Mouse (Mus musculus): ENCODE results near the gene Dtd1.

Gene Dtd1

DNA sequence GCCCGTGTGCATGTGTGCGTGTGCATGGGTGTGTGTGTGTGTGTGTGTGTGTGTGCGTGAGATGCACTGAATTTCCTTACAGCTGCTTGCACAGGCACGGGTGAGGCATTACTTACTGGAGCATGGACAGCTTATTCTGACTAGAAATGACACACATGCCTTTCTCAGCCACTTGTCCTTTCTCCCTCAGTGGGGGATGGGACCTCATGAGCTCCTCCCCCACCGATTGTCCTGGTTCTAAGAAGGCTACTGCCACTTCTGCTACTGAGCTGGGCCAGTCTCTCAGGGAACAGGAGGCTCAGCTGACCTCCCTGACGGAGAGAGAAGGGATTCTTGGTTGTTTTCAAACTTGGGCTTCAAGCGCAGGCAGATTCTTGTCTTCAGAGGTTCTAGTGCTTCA lies 40.4 kb downstream of the Dtd1 start:
- DNase-seq (ENCODE audit: low spot score) = no peak

- no peak for DNase-seq (ENCODE audit: low spot score)
Measured at GRCm38 (mm10) chr2:144641991-144642390, 42.3 kb downstream of the Dtd1 start.

DNA sequence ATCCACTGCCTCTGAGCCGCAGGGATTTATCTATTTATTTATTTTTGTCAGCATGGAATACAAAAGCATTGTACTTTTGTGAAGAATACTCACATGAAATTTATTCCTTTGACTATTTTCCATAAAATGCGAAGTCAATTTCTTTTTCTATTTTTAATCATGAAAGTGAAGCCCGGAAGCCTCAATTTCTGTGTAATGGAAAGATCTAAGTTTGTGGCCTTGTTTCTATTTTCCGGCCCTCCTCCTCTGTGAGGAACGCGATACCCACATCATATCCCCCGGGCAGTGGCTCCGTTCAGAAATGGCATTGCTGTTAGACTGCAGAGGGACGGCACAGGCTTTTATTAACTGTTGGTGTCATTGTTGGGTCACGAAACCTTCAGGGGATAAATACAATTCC lies 46.7 kb downstream of the Dtd1 start:
- DNase-seq (ENCODE audit: low spot score) = no peak

DNA sequence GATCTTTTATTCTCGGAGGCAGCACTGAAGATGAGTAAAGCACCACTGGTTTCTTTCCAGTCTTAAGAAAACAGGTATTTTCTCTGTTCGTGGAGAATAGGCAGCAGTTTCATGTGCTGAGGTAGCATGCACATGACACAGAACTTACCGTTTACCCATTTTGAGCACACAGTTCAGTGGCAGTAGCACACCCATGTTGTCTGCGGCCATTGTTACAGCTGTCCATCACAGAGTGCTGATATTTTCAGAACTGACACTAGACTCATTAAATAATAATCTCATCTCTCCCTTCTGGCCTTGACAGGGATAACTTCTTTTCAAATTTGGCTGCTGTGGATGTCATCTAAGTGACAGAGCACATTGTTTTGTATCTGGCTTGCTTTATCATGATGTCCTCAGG lies 47.5 kb downstream of the Dtd1 start:
- no peak for DNase-seq (ENCODE audit: low spot score)

GRCm38 (mm10) chr2:144649960-144650359 lies 50.3 kb downstream of the Dtd1 start:
- DNase-seq (ENCODE audit: low spot score) = no peak

- no peak for DNase-seq (ENCODE audit: low spot score)
Measured at GRCm38 (mm10) chr2:144652841-144653240, 53.1 kb downstream of the Dtd1 start.

DNA sequence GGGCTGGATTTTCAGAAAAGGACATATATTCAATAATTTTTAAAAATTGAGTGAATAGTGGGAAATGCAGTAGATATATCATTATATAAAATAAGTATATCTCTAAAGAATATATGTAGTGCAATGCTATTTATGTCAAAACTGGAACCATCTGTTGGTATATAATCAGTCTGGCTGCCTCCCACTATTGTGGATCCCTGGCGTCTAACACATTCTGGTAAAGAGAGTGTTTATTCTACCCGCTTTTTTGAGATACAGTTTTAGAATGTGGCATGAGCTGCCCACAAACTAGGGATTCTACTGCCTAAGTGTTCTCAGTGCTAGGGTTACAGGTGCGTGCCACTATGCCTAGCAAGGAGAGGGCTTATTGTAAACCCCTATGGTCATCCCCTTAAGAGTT lies 55.6 kb downstream of the Dtd1 start:
- DNase-seq (ENCODE audit: low spot score) = no peak

DNA sequence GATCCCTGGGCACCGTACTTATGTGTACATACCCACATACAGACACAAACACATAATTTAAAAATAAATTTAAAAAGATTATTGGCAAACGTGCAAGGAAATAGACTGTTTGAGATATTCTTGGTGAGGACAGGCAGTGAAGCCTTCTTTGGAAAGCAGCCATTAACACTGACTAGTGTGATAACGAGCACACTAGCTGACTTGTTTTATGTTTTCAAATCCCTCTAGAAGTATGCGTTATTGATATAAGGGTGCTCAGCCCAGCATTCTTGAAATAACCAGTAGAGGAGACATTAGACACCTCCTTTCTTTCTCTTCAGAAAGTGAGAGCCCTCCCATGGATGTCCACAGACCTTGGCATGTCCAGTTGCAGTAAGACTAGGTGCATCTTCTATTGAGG lies 68.8 kb downstream of the Dtd1 start:
- no peak for DNase-seq (ENCODE audit: low spot score)

- no peak for DNase-seq (ENCODE audit: low spot score)
Measured at GRCm38 (mm10) chr2:144670289-144670930, 70.7 kb downstream of the Dtd1 start.

GRCm38 (mm10) chr2:144672397-144672796 lies 72.7 kb downstream of the Dtd1 start:
- no peak for DNase-seq (ENCODE audit: low spot score)

DNA sequence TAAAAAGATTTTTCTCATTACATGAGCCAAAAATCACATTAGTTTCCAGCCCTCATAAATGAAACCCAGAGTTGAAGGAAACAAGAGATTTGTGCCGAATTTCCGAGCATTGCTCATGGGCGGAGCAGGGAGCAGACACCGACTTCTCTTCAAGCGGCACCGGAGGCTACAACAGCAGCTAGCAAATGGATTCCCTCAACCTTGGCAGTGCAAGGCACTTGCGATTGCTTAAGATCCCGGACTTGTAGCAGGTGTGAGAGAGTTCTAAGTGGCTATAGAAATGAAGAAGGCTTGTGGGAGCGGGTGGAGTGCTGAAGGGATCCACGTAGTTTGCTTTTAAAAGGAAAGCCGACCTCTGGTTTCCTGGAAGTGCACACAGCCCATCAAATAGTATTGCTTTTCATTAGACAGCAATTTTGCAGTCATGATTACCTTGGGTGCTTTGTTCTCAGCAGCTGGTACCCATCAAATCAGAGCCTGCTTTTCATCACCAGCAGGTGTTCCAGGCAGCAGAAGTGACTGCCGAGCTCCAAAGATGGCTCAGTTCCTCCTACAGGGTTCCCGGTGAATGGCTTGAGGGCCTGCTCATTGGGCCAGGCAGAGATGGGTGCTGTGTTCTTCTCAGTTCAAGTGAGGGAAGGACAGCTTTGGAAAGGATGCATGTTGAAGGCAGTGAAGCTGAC lies 77.0 kb downstream of the Dtd1 start:
- peak; percentile 44 for DNase-seq (ENCODE audit: low spot score)

GRCm38 (mm10) chr2:144677229-144677571 lies 77.5 kb downstream of the Dtd1 start:
- DNase-seq (ENCODE audit: low spot score) = no peak

DNA sequence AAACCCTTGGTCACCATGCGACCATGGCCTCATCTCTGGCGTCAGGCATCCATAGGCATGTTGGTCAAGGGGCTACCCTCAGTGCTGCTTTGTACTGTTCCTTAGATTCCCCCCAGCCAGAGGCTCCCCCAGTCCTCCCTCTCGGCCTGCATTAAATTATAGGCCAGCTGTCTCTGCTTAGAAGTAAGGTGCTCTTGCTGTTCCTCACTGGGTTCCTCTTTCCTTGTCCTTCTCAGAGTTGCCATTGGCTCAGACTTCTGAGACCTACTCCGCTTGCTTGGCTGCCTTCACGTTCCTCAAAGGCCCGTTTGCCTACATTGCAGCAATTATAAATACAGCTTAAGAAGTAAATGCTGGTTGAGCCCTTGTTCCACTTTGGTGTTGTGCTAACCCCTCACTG lies 79.1 kb downstream of the Dtd1 start:
- no peak for DNase-seq (ENCODE audit: low spot score)

GRCm38 (mm10) chr2:144679394-144679793 lies 79.7 kb downstream of the Dtd1 start:
- no peak for DNase-seq (ENCODE audit: low spot score)

DNA sequence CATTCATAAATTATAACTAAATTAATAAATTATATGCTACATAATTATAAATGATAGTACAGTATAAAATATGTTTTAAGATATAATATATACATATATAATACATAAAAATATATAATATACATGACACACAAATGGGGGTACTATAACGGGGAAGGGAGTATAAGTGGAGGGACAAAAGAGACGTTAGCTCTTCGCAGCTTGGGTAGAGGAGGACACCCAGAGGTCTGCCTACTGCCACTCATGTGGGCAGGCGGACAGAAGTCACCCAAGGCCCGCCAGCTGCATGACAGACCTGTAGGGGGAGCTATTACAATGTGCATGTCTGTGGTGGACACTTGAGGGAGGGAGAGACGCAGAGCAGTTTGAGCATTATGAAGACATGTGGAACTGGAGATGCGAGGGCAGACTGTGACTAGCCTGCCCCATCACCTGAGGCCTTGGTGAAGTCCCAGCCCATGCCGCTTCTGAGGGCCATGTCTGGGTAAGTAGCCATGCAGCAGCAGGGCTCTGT lies 92.6 kb downstream of the Dtd1 start:
- peak; percentile 28 for DNase-seq (ENCODE audit: low spot score)

DNA sequence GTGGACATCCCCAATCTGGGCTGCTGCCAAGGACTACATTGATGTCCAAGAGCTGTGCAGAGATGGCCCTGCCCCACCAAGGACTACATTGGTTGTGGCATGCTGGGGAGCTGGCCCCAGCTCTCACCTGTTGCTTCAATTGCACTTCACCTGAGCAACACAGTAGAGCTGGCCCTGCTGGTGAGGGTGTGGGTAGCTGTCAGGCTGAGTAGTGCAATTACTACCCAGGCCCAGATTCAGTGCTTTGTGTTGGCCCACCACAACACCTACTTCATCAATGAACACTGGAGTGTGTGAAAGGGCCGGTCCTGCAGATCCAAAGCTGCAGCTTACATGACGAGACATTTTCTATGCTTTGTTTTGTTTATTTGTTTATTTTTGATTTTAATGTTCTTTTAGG lies 93.1 kb downstream of the Dtd1 start:
- DNase-seq (ENCODE audit: low spot score) = no peak

- DNase-seq (ENCODE audit: low spot score) = no peak
Measured at GRCm38 (mm10) chr2:144694923-144695322, 95.2 kb downstream of the Dtd1 start.

DNA sequence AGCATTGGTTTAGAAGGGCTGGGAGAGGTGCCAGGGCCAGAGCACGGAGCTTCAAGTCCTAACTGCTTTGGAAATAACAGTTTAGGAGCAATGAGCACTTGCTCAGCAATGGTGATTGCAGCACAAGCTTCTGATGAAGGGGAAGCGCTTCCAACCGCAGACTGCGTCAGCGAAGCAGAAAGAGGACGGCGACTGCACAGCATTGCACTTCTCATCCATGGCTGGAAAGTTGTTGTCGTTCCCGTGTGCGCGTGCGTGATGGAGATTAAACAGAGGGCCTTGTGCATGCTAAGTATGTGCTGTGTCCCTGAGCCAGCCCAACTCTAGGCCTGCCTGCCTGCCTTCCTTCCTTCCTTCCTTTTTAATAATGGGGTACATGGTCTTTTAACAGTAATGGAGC lies 98.3 kb downstream of the Dtd1 start:
- no peak for DNase-seq (ENCODE audit: low spot score)

GRCm38 (mm10) chr2:144700608-144701007 lies 100.9 kb downstream of the Dtd1 start:
- DNase-seq (ENCODE audit: low spot score) = no peak

- DNase-seq (ENCODE audit: low spot score) = no peak
Measured at GRCm38 (mm10) chr2:144701415-144702149, 101.9 kb downstream of the Dtd1 start.

GRCm38 (mm10) chr2:144709285-144709684 lies 109.6 kb downstream of the Dtd1 start:
- peak; percentile 54 for DNase-seq (ENCODE audit: low spot score)

DNA sequence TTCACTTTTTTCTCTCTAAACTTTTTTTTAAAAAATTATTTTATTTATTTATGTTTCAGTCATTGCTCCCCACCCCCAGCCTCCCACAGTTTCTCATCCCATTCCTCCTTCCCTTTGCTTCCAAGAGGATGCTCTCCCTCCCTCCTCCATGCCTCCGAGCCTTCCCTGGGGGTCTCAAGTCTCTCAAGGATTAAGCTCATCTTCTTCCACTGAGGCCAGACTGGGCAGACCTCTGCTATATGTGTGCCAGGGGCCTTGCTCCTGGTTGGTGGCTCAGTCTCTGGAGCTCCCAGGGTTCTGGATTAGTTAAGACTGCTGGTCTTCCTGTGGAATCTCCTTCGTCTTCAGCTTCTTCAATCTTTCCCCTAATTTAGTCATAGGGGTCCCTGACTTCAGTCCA lies 110.0 kb downstream of the Dtd1 start:
- no peak for DNase-seq (ENCODE audit: low spot score)

DNA sequence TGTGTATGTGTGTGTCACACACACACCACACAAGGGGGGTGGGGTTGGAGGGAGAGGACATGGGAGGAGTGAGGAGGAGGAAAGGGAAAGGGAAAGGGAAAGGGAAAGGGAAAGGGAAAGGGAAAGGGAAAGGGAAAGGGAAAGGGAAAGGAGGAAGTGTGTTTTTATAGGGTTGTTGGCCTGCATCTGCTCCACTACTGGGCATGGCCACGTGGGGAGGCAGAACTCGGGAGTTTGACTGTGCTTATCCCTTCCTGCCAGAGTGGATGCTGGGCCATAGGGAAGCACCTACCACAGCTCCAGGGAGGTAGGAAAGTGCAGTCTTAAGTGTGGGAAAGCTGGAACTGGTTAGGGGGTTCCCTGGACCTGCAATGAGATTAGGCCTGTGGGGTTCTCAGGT lies 114.9 kb downstream of the Dtd1 start:
- DNase-seq (ENCODE audit: low spot score) = no peak
